Mouse (Mus musculus): ENCODE measurements around the gene Casp9.

DNA sequence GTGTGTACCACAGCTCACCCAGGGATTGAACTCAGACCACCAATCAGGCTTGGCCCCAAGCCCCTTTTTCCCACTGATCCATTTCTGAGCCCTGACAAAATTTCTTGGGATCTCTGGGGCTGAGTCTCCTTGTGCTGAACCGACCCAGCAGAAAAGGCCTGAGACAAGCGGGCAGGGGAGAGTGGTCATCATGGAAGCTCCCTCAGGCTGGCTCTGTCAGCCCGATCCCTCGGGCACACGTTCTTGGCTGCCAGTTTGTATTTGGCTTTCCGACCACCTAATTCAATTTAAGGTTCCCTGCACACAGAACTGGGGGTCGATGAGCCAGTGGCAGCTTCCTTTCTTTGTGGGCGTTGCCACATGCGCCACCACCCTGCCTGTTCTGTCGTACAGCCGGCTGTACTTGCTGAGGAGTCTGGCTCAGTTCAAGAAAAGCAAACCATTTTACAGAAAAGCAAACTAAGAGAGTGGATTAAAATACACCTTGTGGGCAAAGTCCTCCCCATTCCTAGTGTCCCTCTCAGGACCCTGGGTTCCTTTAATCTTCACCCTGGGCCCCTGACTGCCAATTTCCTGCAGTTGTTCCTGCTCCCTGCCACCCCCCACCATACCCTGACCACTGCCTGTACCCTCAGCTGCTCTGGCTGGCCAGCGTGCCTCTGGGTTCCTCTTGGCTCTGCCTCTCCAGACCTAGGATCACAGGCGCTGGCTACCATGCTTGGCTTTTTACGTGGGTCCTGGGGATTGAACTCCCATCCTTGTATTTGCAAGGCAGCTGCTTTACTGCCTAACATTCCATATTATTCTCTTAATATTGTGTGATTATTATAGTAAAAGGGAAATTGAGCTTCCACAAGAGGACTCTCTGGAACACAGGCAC, 23.6 kb downstream of the Casp9 start:
- no peak for TF ChIP-seq CTCF (IDR thresholded peaks at IDR 0.05; ENCODE audit: borderline replicate concordance, extremely low read depth, insufficient read depth, insufficient read length)
- TF ChIP-seq POLR2A (IDR thresholded peaks at IDR 0.05; ENCODE audit: borderline replicate concordance, extremely low read depth, insufficient read depth, insufficient read length, poor library complexity, severe bottlenecking), result no peak

Data from brain, embryonic 14.5 days (tissue).